Mouse (Mus musculus): ENCODE results near the gene Ajap1. TPM values are rescaled to one million over a fixed set of nuclear protein-coding genes. Genes with fewer than 3 reads are reported as not detected.

The Ajap1 gene
- polyA plus RNA-seq, 1 experiment from 2014 or later, result 0.52 TPM

- Histone ChIP-seq H3K9me3 (no peaks in the 10 kb centered on the region), H3K4me1 (no peaks in the 10 kb centered on the region), H3K4me2 (replicated peaks) (no peak overlapping the region), H3K27ac (no peak overlapping the region), H3K4me3 (no peak overlapping the region), H3K27me3 (no peaks in the 10 kb centered on the region), H3K36me3 (no peaks in the 10 kb centered on the region), H3K9ac (no peak overlapping the region)
- WGBS, result 91% methylated on average over 12 of the region's 12 CpGs
- ATAC-seq (ENCODE audit: insufficient number of reproducible peaks, insufficient read depth, low FRiP score, low TSS enrichment), result no peak
Measured at GRCm38 (mm10) chr4:153387478-153387877, 95.1 kb downstream of the Ajap1 start.

GRCm38 (mm10) chr4:153381433-153381832 is 101.2 kb downstream of the Ajap1 start:
- Histone ChIP-seq H3K9me3 (no peaks in the 10 kb centered on the region), H3K4me2 (replicated peaks) (no peak overlapping the region), H3K36me3 (no peaks in the 10 kb centered on the region), H3K4me3 (no peak overlapping the region), H3K9ac (no peak overlapping the region), H3K27ac (no peak overlapping the region), H3K4me1 (peaks cover 4% of the 10 kb centered on the region; the same call in 1 of the 2 replicates), H3K27me3 (no peaks in the 10 kb centered on the region)
- WGBS, result 42% methylated on average over 7 of the region's 7 CpGs
- no peak for ATAC-seq (ENCODE audit: insufficient number of reproducible peaks, insufficient read depth, low FRiP score, low TSS enrichment)

DNA sequence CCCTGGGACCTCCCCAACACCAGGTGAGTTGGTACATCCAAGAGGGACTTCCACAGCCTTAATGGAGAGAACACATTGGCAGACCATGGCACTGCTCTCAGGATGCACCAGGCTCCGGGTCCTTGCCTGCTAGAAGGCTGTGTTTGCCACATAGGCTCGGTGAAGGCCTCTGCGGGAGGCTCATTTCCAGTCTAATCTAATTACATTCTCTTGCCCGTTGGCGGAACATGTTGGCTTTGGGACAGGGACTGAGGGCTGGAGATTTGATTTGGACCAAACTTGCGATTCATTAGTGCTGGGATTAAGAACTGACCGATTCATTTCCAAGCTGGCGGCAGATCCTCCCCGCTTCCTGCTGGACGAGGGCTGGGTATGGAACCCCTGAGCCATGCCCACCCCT is 101.7 kb downstream of the Ajap1 start:
- H3K4me2 ChIP-seq (replicated peaks), result no peak overlapping the region

GRCm38 (mm10) chr4:153377981-153378380 is 104.6 kb downstream of the Ajap1 start:
- Histone ChIP-seq H3K27ac (no peak overlapping the region), H3K27me3 (no peaks in the 10 kb centered on the region), H3K9me3 (no peaks in the 10 kb centered on the region), H3K4me3 (no peak overlapping the region), H3K4me1 (peaks cover 4% of the 10 kb centered on the region; the same call in 1 of the 2 replicates), H3K4me2 (replicated peaks) (no peak overlapping the region), H3K9ac (no peak overlapping the region), H3K36me3 (no peaks in the 10 kb centered on the region)
- no peak; the same call in 1 of the 2 replicates for ATAC-seq (ENCODE audit: insufficient number of reproducible peaks, insufficient read depth, low FRiP score, low TSS enrichment)
- WGBS, result 15% methylated on average over 6 of the region's 6 CpGs

More for the DNA sequence above, 101.7 kb downstream of the Ajap1 start:
- no peaks in the 10 kb centered on the region for H3K9me3 ChIP-seq
- WGBS, result 70% methylated on average over 10 of the region's 10 CpGs
- H3K27me3 ChIP-seq, result no peaks in the 10 kb centered on the region
- H3K4me3 ChIP-seq, result no peak overlapping the region
- no peak overlapping the region for H3K9ac ChIP-seq
- ATAC-seq (ENCODE audit: insufficient number of reproducible peaks, insufficient read depth, low FRiP score, low TSS enrichment), result no peak
- H3K4me1 ChIP-seq, result peaks cover 4% of the 10 kb centered on the region; the same call in 1 of the 2 replicates
- H3K27ac ChIP-seq, result no peak overlapping the region
- H3K36me3 ChIP-seq, result no peaks in the 10 kb centered on the region

- no peak overlapping the region for H3K9ac ChIP-seq
- H3K9me3 ChIP-seq, result no peaks in the 10 kb centered on the region
- no peak overlapping the region for H3K27ac ChIP-seq
- H3K4me1 ChIP-seq, result peaks cover 4% of the 10 kb centered on the region; the same call in 1 of the 2 replicates
- H3K4me2 ChIP-seq (replicated peaks), result no peak overlapping the region
- WGBS, result 71% methylated on average over 6 of the region's 6 CpGs
- no peak for ATAC-seq (ENCODE audit: insufficient number of reproducible peaks, insufficient read depth, low FRiP score, low TSS enrichment)
- H3K36me3 ChIP-seq, result no peaks in the 10 kb centered on the region
- H3K4me3 ChIP-seq, result no peak overlapping the region
- H3K27me3 ChIP-seq, result no peaks in the 10 kb centered on the region
Measured at GRCm38 (mm10) chr4:153374233-153374632, 108.4 kb downstream of the Ajap1 start.

DNA sequence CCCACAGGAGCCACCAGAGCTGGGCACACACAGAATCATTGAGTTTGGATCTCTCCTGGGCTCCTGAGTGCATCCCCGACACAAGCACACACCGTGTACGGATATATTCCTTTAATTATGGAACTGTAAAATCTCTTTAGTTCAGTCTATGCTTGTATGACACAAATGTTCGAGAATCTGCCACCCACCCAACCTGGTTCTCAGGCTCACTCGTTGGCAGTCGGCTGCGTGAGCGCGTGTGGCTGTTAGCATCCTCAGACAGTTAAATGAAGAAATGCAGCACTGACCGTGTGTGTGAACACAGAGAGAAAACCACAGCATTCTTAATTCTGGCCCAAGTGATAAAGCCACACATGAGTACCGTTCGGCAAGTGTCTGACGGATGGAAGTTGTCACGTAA is 109.5 kb downstream of the Ajap1 start:
- no peak overlapping the region for H3K4me2 ChIP-seq (replicated peaks)
- no peaks in the 10 kb centered on the region for H3K36me3 ChIP-seq
- H3K4me1 ChIP-seq, result peaks cover 4% of the 10 kb centered on the region; the same call in 1 of the 2 replicates
- no peaks in the 10 kb centered on the region for H3K9me3 ChIP-seq
- H3K27ac ChIP-seq, result no peak overlapping the region
- no peaks in the 10 kb centered on the region for H3K27me3 ChIP-seq
- ATAC-seq (ENCODE audit: insufficient number of reproducible peaks, insufficient read depth, low FRiP score, low TSS enrichment), result no peak
- H3K9ac ChIP-seq, result no peak overlapping the region
- 92% methylated on average over 14 of the region's 14 CpGs for WGBS
- H3K4me3 ChIP-seq, result no peak overlapping the region

DNA sequence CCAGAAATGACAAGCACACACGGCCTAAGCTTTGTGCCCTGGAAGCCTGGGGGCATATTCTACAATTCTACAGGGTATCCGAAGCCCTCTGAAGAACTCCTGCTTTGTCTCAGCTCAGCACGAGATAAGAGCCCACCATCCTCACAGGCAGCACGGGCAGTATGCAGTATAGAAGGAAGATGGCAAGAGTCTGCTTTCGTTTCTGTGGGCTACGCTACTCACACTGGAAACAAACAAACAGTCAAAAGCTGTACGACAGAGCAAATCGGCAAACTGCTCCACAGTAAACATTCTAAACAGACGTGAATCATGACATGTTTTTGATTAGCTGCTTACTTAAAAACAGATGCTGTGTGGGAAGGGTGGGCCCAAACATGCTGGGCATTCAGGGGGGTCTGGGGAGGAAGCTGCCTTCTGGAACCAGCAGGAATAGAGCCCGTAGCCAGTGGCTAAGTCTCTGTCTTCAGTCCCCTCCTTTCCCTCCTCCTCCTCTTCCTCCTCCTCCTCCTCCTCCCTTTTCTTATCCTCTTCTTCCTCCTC is 113.9 kb downstream of the Ajap1 start:
- Histone ChIP-seq H3K4me2 (replicated peaks) (peak overlapping the region; percentile 7; the same call in 1 of the 2 replicates), H3K9ac (no peak overlapping the region), H3K27ac (no peak overlapping the region), H3K9me3 (no peaks in the 10 kb centered on the region), H3K27me3 (no peaks in the 10 kb centered on the region), H3K4me3 (no peak overlapping the region), H3K36me3 (no peaks in the 10 kb centered on the region), H3K4me1 (no peaks in the 10 kb centered on the region)
- WGBS, result 28% methylated on average over 10 of the region's 10 CpGs
- no peak for ATAC-seq (ENCODE audit: insufficient number of reproducible peaks, insufficient read depth, low FRiP score, low TSS enrichment)

GRCm38 (mm10) chr4:153360868-153361545 is 121.6 kb downstream of the Ajap1 start:
- no peak overlapping the region for H3K9ac ChIP-seq
- H3K36me3 ChIP-seq, result no peaks in the 10 kb centered on the region
- no peaks in the 10 kb centered on the region for H3K9me3 ChIP-seq
- H3K4me2 ChIP-seq (replicated peaks), result no peak overlapping the region
- H3K4me3 ChIP-seq, result no peak overlapping the region
- no peak for ATAC-seq (ENCODE audit: insufficient number of reproducible peaks, insufficient read depth, low FRiP score, low TSS enrichment)
- 62% methylated on average over 13 of the region's 13 CpGs for whole genome bisulfite sequencing
- H3K4me1 ChIP-seq, result no peaks in the 10 kb centered on the region
- H3K27ac ChIP-seq, result no peak overlapping the region
- H3K27me3 ChIP-seq, result no peaks in the 10 kb centered on the region

DNA sequence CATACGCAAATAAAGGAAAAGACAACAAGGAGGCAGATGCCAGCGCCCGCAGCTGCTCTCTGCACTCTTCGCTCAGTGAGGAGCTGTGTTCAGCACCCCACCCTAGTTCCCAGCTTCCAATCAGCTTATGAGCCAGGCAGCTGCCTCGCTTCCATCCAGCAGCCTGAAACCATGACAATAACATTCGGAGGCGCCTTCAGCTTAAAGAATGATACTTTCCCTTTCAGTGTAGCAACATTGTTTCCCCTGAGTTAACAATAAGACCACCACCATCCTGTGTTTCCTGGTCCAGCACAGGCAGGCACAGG is 124.4 kb downstream of the Ajap1 start:
- no peaks in the 10 kb centered on the region for H3K9me3 ChIP-seq
- H3K4me3 ChIP-seq, result no peak overlapping the region
- H3K4me2 ChIP-seq (replicated peaks), result no peak overlapping the region
- H3K27me3 ChIP-seq, result no peaks in the 10 kb centered on the region
- WGBS, result 71% methylated on average over 7 of the region's 7 CpGs
- ATAC-seq (ENCODE audit: insufficient number of reproducible peaks, insufficient read depth, low FRiP score, low TSS enrichment), result no peak
- no peaks in the 10 kb centered on the region for H3K36me3 ChIP-seq
- H3K9ac ChIP-seq, result no peak overlapping the region
- no peak overlapping the region for H3K27ac ChIP-seq
- H3K4me1 ChIP-seq, result no peaks in the 10 kb centered on the region

GRCm38 (mm10) chr4:153357539-153358242 is 124.9 kb downstream of the Ajap1 start:
- H3K9ac ChIP-seq, result no peak overlapping the region
- no peak for ATAC-seq (ENCODE audit: insufficient number of reproducible peaks, insufficient read depth, low FRiP score, low TSS enrichment)
- 44% methylated on average over 9 of the region's 9 CpGs for WGBS
- H3K27me3 ChIP-seq, result no peaks in the 10 kb centered on the region
- H3K36me3 ChIP-seq, result no peaks in the 10 kb centered on the region
- no peak overlapping the region for H3K27ac ChIP-seq
- H3K9me3 ChIP-seq, result no peaks in the 10 kb centered on the region
- no peak overlapping the region for H3K4me2 ChIP-seq (replicated peaks)
- H3K4me1 ChIP-seq, result no peaks in the 10 kb centered on the region
- no peak overlapping the region for H3K4me3 ChIP-seq

GRCm38 (mm10) chr4:153356236-153356635 is 126.4 kb downstream of the Ajap1 start:
- no peaks in the 10 kb centered on the region for H3K9me3 ChIP-seq
- H3K36me3 ChIP-seq, result no peaks in the 10 kb centered on the region
- whole genome bisulfite sequencing, result 90% methylated on average over 4 of the region's 4 CpGs
- H3K4me2 ChIP-seq (replicated peaks), result no peak overlapping the region
- no peak overlapping the region for H3K9ac ChIP-seq
- no peaks in the 10 kb centered on the region for H3K4me1 ChIP-seq
- H3K27ac ChIP-seq, result no peak overlapping the region
- ATAC-seq (ENCODE audit: insufficient number of reproducible peaks, insufficient read depth, low FRiP score, low TSS enrichment), result no peak
- H3K27me3 ChIP-seq, result no peaks in the 10 kb centered on the region
- H3K4me3 ChIP-seq, result no peak overlapping the region

GRCm38 (mm10) chr4:153344999-153345398 is 137.6 kb downstream of the Ajap1 start:
- Histone ChIP-seq H3K36me3 (no peaks in the 10 kb centered on the region), H3K4me1 (no peaks in the 10 kb centered on the region), H3K4me2 (replicated peaks) (no peak overlapping the region), H3K9ac (no peak overlapping the region), H3K27me3 (no peaks in the 10 kb centered on the region), H3K27ac (no peak overlapping the region), H3K9me3 (peaks cover 4% of the 10 kb centered on the region; the same call in 1 of the 2 replicates), H3K4me3 (no peak overlapping the region)
- ATAC-seq (ENCODE audit: insufficient number of reproducible peaks, insufficient read depth, low FRiP score, low TSS enrichment), result no peak
- 98% methylated on average over 3 of the region's 3 CpGs for WGBS

Measured in embryonic facial prominence, embryonic 12.5 days (tissue).